Mouse (Mus musculus) retina, postnatal 7 days (tissue): ENCODE measurements at regions not wholly inside any gene's neighbourhood (a gene's known extent, or its start where the extent isn't known, plus 50 kb on each side); places are given as distances from the start of the nearest gene placed in this dataset.
"Not testable (repeated sequence)": the region's sequence is repeated elsewhere in the genome, so short reads cannot be mapped to it uniquely, and the experiment has no call there.

Experiments
- DNase-seq: peaks from one replicate; pipeline ENCODE4 v3.0.0-alpha.2; 2012; ENCODE audit warnings: low read depth, low spot score

- not testable (repeated sequence) for DNase-seq
Observed at GRCm38 (mm10) chr14:52898310-52898709, 402.8 kb upstream of the Olfr1507 start.

GRCm38 (mm10) chr14:52879978-52880377 is 384.4 kb upstream of the Olfr1507 start:
- DNase-seq, result not testable (repeated sequence)

- DNase-seq, result not testable (repeated sequence)
Observed at GRCm38 (mm10) chr14:52863841-52864240, 368.3 kb upstream of the Olfr1507 start.

GRCm38 (mm10) chr14:52863107-52863506 is 367.6 kb upstream of the Olfr1507 start:
- DNase-seq, result not testable (repeated sequence)

GRCm38 (mm10) chr14:52862491-52862890 is 366.9 kb upstream of the Olfr1507 start:
- not testable (repeated sequence) for DNase-seq

- DNase-seq, result not testable (repeated sequence)
Observed at GRCm38 (mm10) chr14:52855339-52855738, 359.8 kb upstream of the Olfr1507 start.

GRCm38 (mm10) chr14:52853598-52853997 is 358.0 kb upstream of the Olfr1507 start:
- DNase-seq, result not testable (repeated sequence)

- DNase-seq, result not testable (repeated sequence)
Observed at GRCm38 (mm10) chr14:52847970-52848369, 352.4 kb upstream of the Olfr1507 start.

GRCm38 (mm10) chr14:52824005-52824404 is 328.5 kb upstream of the Olfr1507 start:
- not testable (repeated sequence) for DNase-seq

- DNase-seq, result not testable (repeated sequence)
Observed at GRCm38 (mm10) chr14:52821617-52822016, 326.1 kb upstream of the Olfr1507 start.

- DNase-seq, result not testable (repeated sequence)
Observed at GRCm38 (mm10) chr14:52811128-52811415, 315.5 kb upstream of the Olfr1507 start.

GRCm38 (mm10) chr14:52810275-52811127 is 315.0 kb upstream of the Olfr1507 start:
- DNase-seq, result not testable (repeated sequence)

GRCm38 (mm10) chr14:52801705-52802104 is 306.2 kb upstream of the Olfr1507 start:
- DNase-seq, result not testable (repeated sequence)

- DNase-seq, result not testable (repeated sequence)
Observed at GRCm38 (mm10) chr14:52792600-52792999, 297.1 kb upstream of the Olfr1507 start.

GRCm38 (mm10) chr14:52791828-52792227 is 296.3 kb upstream of the Olfr1507 start:
- not testable (repeated sequence) for DNase-seq

- DNase-seq, result not testable (repeated sequence)
Observed at GRCm38 (mm10) chr14:52782832-52783231, 287.3 kb upstream of the Olfr1507 start.

- not testable (repeated sequence) for DNase-seq
Observed at GRCm38 (mm10) chr14:52775816-52776215, 280.3 kb upstream of the Olfr1507 start.

GRCm38 (mm10) chr14:52769450-52769849 is 273.9 kb upstream of the Olfr1507 start:
- not testable (repeated sequence) for DNase-seq

- not testable (repeated sequence) for DNase-seq
Observed at GRCm38 (mm10) chr14:52752159-52752558, 256.6 kb upstream of the Olfr1507 start.

GRCm38 (mm10) chr14:52726680-52727079 is 231.1 kb upstream of the Olfr1507 start:
- DNase-seq, result not testable (repeated sequence)

- not testable (repeated sequence) for DNase-seq
Observed at GRCm38 (mm10) chr14:52724988-52725387, 229.4 kb upstream of the Olfr1507 start.

GRCm38 (mm10) chr14:52720640-52721039 is 225.1 kb upstream of the Olfr1507 start:
- DNase-seq, result no peak

GRCm38 (mm10) chr14:52700851-52701250 is 205.3 kb upstream of the Olfr1507 start:
- not testable (repeated sequence) for DNase-seq
